In the genomic region with DNA sequence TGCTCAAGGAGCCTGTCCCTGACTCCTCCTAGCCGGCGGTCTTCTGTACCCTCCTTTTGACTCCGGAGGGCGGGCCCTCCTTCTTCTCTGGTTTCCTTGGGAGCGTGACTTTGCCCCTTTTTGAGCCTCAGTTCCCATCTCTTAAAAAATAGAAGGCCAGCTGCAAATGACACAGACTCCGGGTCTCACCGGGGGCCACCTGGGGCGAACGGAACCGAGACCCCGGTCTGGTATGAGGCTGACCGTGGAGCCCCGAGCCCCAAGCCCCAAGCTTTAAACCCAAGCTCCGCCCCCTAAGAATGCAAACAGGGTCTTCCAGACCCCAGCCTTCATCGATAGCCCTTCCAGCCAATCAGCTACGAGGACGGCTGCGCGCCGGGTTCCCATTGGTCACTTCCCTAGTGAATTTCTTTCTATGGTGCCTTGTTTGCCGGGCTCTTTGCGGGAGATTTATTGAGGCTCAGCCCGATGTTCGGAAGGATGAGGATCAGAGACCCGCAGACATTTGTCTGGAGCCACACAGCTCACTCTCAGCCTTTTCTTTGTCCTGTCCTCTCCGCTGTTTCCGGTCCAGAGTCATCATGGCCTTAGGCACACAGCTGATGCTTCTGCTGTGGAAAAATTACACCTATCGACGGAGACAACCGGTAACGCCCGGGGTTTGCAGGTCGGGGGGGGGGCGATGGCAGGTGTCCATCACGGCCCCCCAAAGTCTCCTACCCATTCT, we compare ENCODE assay signal across 8 mouse cellular contexts. TPM values are rescaled to one million over a fixed set of nuclear protein-coding genes. Genes with fewer than 3 reads are reported as not detected.
DNase-seq lines count a peak whose midpoint lies in the region; ATAC-seq lines count a peak whose summit lies in the region.

No protein-coding gene starts in this region.

- peak overlapping the region; percentile 50 for H3K9ac ChIP-seq in forebrain, embryonic 12.5 days

- intact Hi-C loops in heart, postnatal 36 days (cut with DNase I): loop anchor here (10.0 kb wide), 1 partner anchor 698 kb away; no protein-coding TSS in a partner anchor

- no peaks in the 10 kb centered on the region for H3K9me3 ChIP-seq in forebrain, embryonic 12.5 days

- 0% methylated on average over 35 of the region's 35 CpGs for WGBS in forebrain, embryonic 12.5 days
- WGBS in macrophage (ENCODE audit: missing documents): 7% methylated on average over 35 of the region's 35 CpGs

- peaks cover 21% of the 10 kb centered on the region for H3K4me1 ChIP-seq in forebrain, embryonic 12.5 days

- peak overlapping the region; percentile 47 for H3K4me3 ChIP-seq in forebrain, embryonic 12.5 days (replicated peaks)
- peak overlapping the region; percentile 81 for H3K4me3 ChIP-seq in macrophage (ENCODE audit: inconsistent target)

- peak; percentile 63; the same call in 1 of the 2 replicates for ATAC-seq in cerebellum, adult (ENCODE audit: insufficient number of reproducible peaks, low FRiP score, low TSS enrichment)
- peak; percentile 82 for ATAC-seq in forebrain, embryonic 12.5 days (ENCODE audit: low FRiP score)

- peak; percentile 72 for DNase-seq in Muller cell, postnatal 12 days (ENCODE audit: inconsistent ontology term)
- DNase-seq in heart, postnatal 36 days: peak; percentile 60 to 78
- DNase-seq in layer of hippocampus, postnatal 36 days: peak; percentile 60 to 66
- DNase-seq in right cerebral cortex, postnatal 25 days: peak; percentile 73
- no peak for DNase-seq in urinary bladder, postnatal 10 days (ENCODE audit: low spot score)

- peaks cover 43% of the 10 kb centered on the region for H3K27me3 ChIP-seq in forebrain, embryonic 12.5 days

- H3K79me2 ChIP-seq in macrophage (ENCODE audit: inconsistent target): no peaks in the 10 kb centered on the region; the same call in 1 of the 2 replicates

- H3K36me3 ChIP-seq in forebrain, embryonic 12.5 days (replicated peaks): no peaks in the 10 kb centered on the region
- peaks cover 17% of the 10 kb centered on the region; the same call in 1 of the 2 replicates for H3K36me3 ChIP-seq in macrophage (ENCODE audit: inconsistent target)

- H3K4me2 ChIP-seq in forebrain, embryonic 12.5 days: peak overlapping the region; percentile 76

- peak overlapping the region; percentile 60 for H3K27ac ChIP-seq in forebrain, embryonic 12.5 days
- H3K27ac ChIP-seq in macrophage: peak overlapping the region; percentile 57

RNA-seq across cellular contexts. Expression of a gene that starts 0.9 kb away (rescaled TPM):
- polyA plus RNA-seq in forebrain, embryonic 12.5 days (2016; fragmentation: Nextera tagmentation; extraction: Ambion mirVana): 5.8 and 5.9 TPM in 2 replicates
- 1 to 10 TPM; 7.7 to 7.9 TPM for total RNA-seq in heart, postnatal 36 days (2021)
- total RNA-seq in layer of hippocampus, postnatal 36 days (2021): 10 to 100 TPM; 10.9 to 11.0 TPM
- total RNA-seq in macrophage (2018; cell fraction: chromatin; rRNA removed): 10 to 100 TPM; 13.8 to 55.3 (median 40.0) TPM
- total RNA-seq in macrophage (2018; cell fraction: cytosol; rRNA removed): 1 to 10 TPM; 2.5 to 9.0 (median 5.6) TPM
- 10 to 100 TPM in 25 of 26 experiments, 1 to 10 TPM in 1; 8.8 to 34.3 (median 23.0) TPM for total RNA-seq in macrophage (2018; cell fraction: nucleus; rRNA removed)
- polyA plus RNA-seq in macrophage (2018): 3.3 to 10.6 TPM (median 4.0 TPM) in 3 replicates

RNA-seq across cellular contexts. Expression of a gene that starts 8.8 kb away (rescaled TPM):
- polyA plus RNA-seq in forebrain, embryonic 12.5 days (2016; fragmentation: Nextera tagmentation; extraction: Ambion mirVana): 85.5 and 115 TPM in 2 replicates
- 10 to 100 TPM; 29.9 to 30.6 TPM for total RNA-seq in heart, postnatal 36 days (2021)
- 1 to 10 TPM; 5.5 to 6.6 TPM for total RNA-seq in layer of hippocampus, postnatal 36 days (2021)
- total RNA-seq in macrophage (2018; cell fraction: chromatin; rRNA removed): 10 to 100 TPM in 1 of 26 experiments, 1 to 10 TPM in 15, under 1 TPM in 10; 0.44 to 23.6 (median 1.4) TPM
- 1 to 10 TPM; 2.0 to 8.6 (median 4.4) TPM for total RNA-seq in macrophage (2018; cell fraction: cytosol; rRNA removed)
- total RNA-seq in macrophage (2018; cell fraction: nucleus; rRNA removed): 1 to 10 TPM in 24 of 26 experiments, under 1 TPM in 2; 0.29 to 5.9 (median 2.2) TPM
- polyA plus RNA-seq in macrophage (2018): 4.0 to 9.8 TPM (median 4.7 TPM) in 3 replicates

RNA-seq across cellular contexts. Expression of a gene that starts 13.1 kb away (rescaled TPM):
- 14.7 and 19.2 TPM in 2 replicates for polyA plus RNA-seq in forebrain, embryonic 12.5 days (2016; fragmentation: Nextera tagmentation; extraction: Ambion mirVana)
- total RNA-seq in heart, postnatal 36 days (2021): 100 to 1,000 TPM; 107 to 120 TPM
- 100 to 1,000 TPM; 117 to 124 TPM for total RNA-seq in layer of hippocampus, postnatal 36 days (2021)
- 100 to 1,000 TPM in 21 of 26 experiments, 10 to 100 TPM in 5; 84.6 to 188 (median 132) TPM for total RNA-seq in macrophage (2018; cell fraction: chromatin; rRNA removed)
- 10 to 100 TPM; 33.9 to 69.6 (median 55.1) TPM for total RNA-seq in macrophage (2018; cell fraction: cytosol; rRNA removed)
- total RNA-seq in macrophage (2018; cell fraction: nucleus; rRNA removed): 100 to 1,000 TPM in 19 of 26 experiments, 10 to 100 TPM in 7; 57.2 to 171 (median 117) TPM
- polyA plus RNA-seq in macrophage (2018): 37.3 to 67.6 TPM (median 52.3 TPM) in 3 replicates

RNA-seq across cellular contexts. Expression of a gene that starts 19.3 kb away (rescaled TPM):
- 3.4 and 3.6 TPM in 2 replicates for polyA plus RNA-seq in forebrain, embryonic 12.5 days (2016; fragmentation: Nextera tagmentation; extraction: Ambion mirVana)
- total RNA-seq in heart, postnatal 36 days (2021): 1 to 10 TPM; 4.1 to 5.9 TPM
- total RNA-seq in layer of hippocampus, postnatal 36 days (2021): 1 to 10 TPM; 3.2 to 4.2 TPM
- 100 to 1,000 TPM in 23 of 26 experiments, 10 to 100 TPM in 3; 60.1 to 650 (median 256) TPM for total RNA-seq in macrophage (2018; cell fraction: chromatin; rRNA removed)
- total RNA-seq in macrophage (2018; cell fraction: cytosol; rRNA removed): 100 to 1,000 TPM in 7 of 26 experiments, 10 to 100 TPM in 19; 38.3 to 135 (median 73.0) TPM
- total RNA-seq in macrophage (2018; cell fraction: nucleus; rRNA removed): 100 to 1,000 TPM in 19 of 26 experiments, 10 to 100 TPM in 7; 53.9 to 429 (median 152) TPM
- polyA plus RNA-seq in macrophage (2018): 56.2 to 124 TPM (median 74.2 TPM) in 3 replicates

RNA-seq across cellular contexts. Expression of a gene that starts 26.7 kb away (rescaled TPM):
- 0.46 TPM in 2 replicates for polyA plus RNA-seq in forebrain, embryonic 12.5 days (2016; fragmentation: Nextera tagmentation; extraction: Ambion mirVana)
- total RNA-seq in heart, postnatal 36 days (2021): under 1 TPM; 0.27 to 0.28 TPM
- under 1 TPM; 0.10 TPM for total RNA-seq in layer of hippocampus, postnatal 36 days (2021)
- under 1 TPM in 6 of 26 experiments, not detected in 20; 0.20 to 0.71 (median 0.55) TPM for total RNA-seq in macrophage (2018; cell fraction: chromatin; rRNA removed)
- total RNA-seq in macrophage (2018; cell fraction: cytosol; rRNA removed): under 1 TPM in 3 of 26 experiments, not detected in 23; 0.10 to 0.13 (median 0.13) TPM
- under 1 TPM in 5 of 26 experiments, not detected in 21; 0.30 to 0.75 (median 0.35) TPM for total RNA-seq in macrophage (2018; cell fraction: nucleus; rRNA removed)
- polyA plus RNA-seq in macrophage (2018): not detected in 3 replicates

Comparison
In these comparisons a context has a peak if more than half of its experiments do, and no peak if none do; other contexts are left out.
1. RNA of a gene that starts 8.8 kb away (total RNA-seq): 29.9 to 30.6 TPM in heart, postnatal 36 days; 5.5 to 6.6 TPM in layer of hippocampus, postnatal 36 days; every median in the first group is over 4 times any median in the second.